Mouse (Mus musculus) cerebellum, adult 2 months (tissue): Measurements from ENCODE around the gene Med24.

ENCODE experiments used
- CTCF ChIP-seq: fragments of 200-500 bp; IDR thresholded peaks from 2 replicates; pipeline ENCODE4 v1.5.1; 2011; ENCODE audit warnings: low read depth, mild to moderate bottlenecking, control low read depth, low read length, moderate library complexity, borderline replicate concordance; ENCODE audit not compliant: insufficient read depth
- POLR2A ChIP-seq: fragments of 200-500 bp; IDR thresholded peaks from 2 replicates; pipeline ENCODE4 v1.6.1; 2011; ENCODE audit warnings: low read length, control low read depth, borderline replicate concordance; ENCODE audit not compliant: insufficient read depth

DNA sequence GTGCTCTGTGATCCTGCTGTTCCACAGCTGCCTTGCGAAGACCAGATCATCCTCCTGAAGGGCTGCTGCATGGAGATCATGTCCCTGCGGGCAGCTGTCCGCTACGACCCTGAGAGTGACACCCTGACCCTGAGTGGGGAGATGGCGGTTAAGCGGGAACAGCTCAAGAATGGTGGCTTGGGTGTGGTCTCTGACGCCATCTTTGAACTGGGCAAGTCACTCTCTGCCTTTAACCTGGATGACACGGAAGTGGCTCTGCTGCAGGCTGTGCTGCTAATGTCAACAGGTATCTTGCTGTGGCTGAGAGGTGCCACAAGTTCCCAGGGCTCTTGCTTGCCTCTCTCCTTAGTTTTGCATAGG lies 34.2 kb upstream of the Med24 start:
- TF ChIP-seq CTCF (no peak), POLR2A (no peak)
